Mouse (Mus musculus): ENCODE results near the gene Arf4. TPM values are rescaled to one million over a fixed set of nuclear protein-coding genes. Genes with fewer than 3 reads are reported as not detected.
"Not testable (repeated sequence)": the region's sequence is repeated elsewhere in the genome, so short reads cannot be mapped to it uniquely, and the experiment has no call there.

The Arf4 gene
- polyA plus RNA-seq, 1 experiment: 203 TPM

DNA sequence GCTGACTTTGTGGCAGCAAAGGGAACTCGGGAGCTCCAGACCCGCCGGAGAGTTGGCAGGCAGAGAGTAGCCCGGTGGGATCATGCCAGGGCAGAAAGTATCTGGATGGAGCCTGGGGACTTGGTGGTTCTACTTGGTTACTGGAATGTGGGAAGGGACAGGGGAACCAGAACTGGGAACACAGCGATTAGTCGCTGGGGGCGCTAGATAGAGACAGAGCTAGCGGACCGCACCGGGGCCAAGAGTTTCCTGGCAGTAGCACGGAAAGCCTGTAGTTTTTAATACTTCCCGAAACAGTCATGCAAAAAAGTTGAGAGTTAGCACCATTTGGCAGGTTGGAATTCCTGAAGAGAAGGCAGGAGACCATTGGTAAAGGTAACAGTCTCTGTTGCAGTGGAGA, 37.5 kb downstream of the Arf4 start:
- TF ChIP-seq CTCF (IDR thresholded peaks at IDR 0.05; ENCODE audit: extremely low read depth, insufficient read length, insufficient replicate concordance, low read depth, low read length) (no peak), POLR2A (IDR thresholded peaks at IDR 0.05; ENCODE audit: low read depth, low read length) (no peak)
- no peak overlapping the region for H3K4me3 ChIP-seq (ENCODE audit: low read depth, low read length)
- WGBS: 49% methylated on average over 12 of the region's 12 CpGs

DNA sequence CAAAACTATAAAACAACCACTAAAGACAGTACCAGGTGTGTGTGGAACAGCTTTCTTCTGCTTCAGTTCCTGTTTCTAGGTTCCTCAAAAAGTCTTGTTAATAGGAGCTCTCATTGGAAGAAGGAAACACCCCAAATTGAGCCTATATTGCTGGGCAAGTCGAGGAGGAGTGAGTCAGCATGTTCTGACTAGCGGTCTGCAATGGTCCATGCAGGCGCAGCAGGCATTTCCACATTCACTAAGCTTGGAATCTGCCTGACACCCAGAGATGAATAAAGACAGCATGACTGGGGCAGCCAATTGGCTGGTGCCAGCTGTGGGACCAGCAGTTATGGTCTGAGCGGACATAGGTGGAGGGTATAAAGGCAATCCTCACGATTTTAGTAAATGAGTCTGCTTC, 37.9 kb downstream of the Arf4 start:
- 82% methylated on average over 5 of the region's 5 CpGs for WGBS

More for the DNA sequence above, 37.5 kb downstream of the Arf4 start:
- no peaks in the 10 kb centered on the region for H3K36me3 ChIP-seq (ENCODE audit: control insufficient read depth, insufficient read depth, low read length)
- no peaks in the 10 kb centered on the region for H3K4me1 ChIP-seq (ENCODE audit: control insufficient read depth, insufficient read depth, insufficient read length, low read length)
- H3K27ac ChIP-seq (ENCODE audit: insufficient read depth, low read depth, low read length): no peak overlapping the region
- H3K27me3 ChIP-seq (ENCODE audit: control insufficient read depth, insufficient read depth, low read length): no peaks in the 10 kb centered on the region

GRCm38 (mm10) chr14:26690727-26691126, 52.9 kb downstream of the Arf4 start:
- WGBS: 57% methylated on average over 2 of the region's 2 CpGs

More for the DNA sequence above, 37.9 kb downstream of the Arf4 start:
- Histone ChIP-seq H3K36me3 (ENCODE audit: control insufficient read depth, insufficient read depth, low read length) (no peaks in the 10 kb centered on the region), H3K4me1 (ENCODE audit: control insufficient read depth, insufficient read depth, insufficient read length, low read length) (no peaks in the 10 kb centered on the region), H3K27ac (ENCODE audit: insufficient read depth, low read depth, low read length) (no peak overlapping the region), H3K4me3 (ENCODE audit: low read depth, low read length) (no peak overlapping the region), H3K27me3 (ENCODE audit: control insufficient read depth, insufficient read depth, low read length) (no peaks in the 10 kb centered on the region)
- TF ChIP-seq POLR2A (IDR thresholded peaks at IDR 0.05; ENCODE audit: low read depth, low read length): no peak
- no peak for TF ChIP-seq CTCF (IDR thresholded peaks at IDR 0.05; ENCODE audit: extremely low read depth, insufficient read length, insufficient replicate concordance, low read depth, low read length)

GRCm38 (mm10) chr14:26691363-26691762, 53.5 kb downstream of the Arf4 start:
- Histone ChIP-seq H3K27ac (ENCODE audit: insufficient read depth, low read depth, low read length) (no peak overlapping the region), H3K4me1 (ENCODE audit: control insufficient read depth, insufficient read depth, insufficient read length, low read length) (no peaks in the 10 kb centered on the region), H3K36me3 (ENCODE audit: control insufficient read depth, insufficient read depth, low read length) (no peaks in the 10 kb centered on the region), H3K4me3 (ENCODE audit: low read depth, low read length) (no peak overlapping the region), H3K27me3 (ENCODE audit: control insufficient read depth, insufficient read depth, low read length) (no peaks in the 10 kb centered on the region)
- WGBS: 35% methylated on average over 2 of the region's 2 CpGs
- no peak for TF ChIP-seq CTCF (IDR thresholded peaks at IDR 0.05; ENCODE audit: extremely low read depth, insufficient read length, insufficient replicate concordance, low read depth, low read length)
- no peak for TF ChIP-seq POLR2A (IDR thresholded peaks at IDR 0.05; ENCODE audit: low read depth, low read length)

More at GRCm38 (mm10) chr14:26690727-26691126, 52.9 kb downstream of the Arf4 start:
- H3K27ac ChIP-seq (ENCODE audit: insufficient read depth, low read depth, low read length): no peak overlapping the region
- no peak overlapping the region for H3K4me3 ChIP-seq (ENCODE audit: low read depth, low read length)
- no peaks in the 10 kb centered on the region for H3K36me3 ChIP-seq (ENCODE audit: control insufficient read depth, insufficient read depth, low read length)
- no peak for TF ChIP-seq CTCF (IDR thresholded peaks at IDR 0.05; ENCODE audit: extremely low read depth, insufficient read length, insufficient replicate concordance, low read depth, low read length)
- no peak for TF ChIP-seq POLR2A (IDR thresholded peaks at IDR 0.05; ENCODE audit: low read depth, low read length)
- no peaks in the 10 kb centered on the region for H3K27me3 ChIP-seq (ENCODE audit: control insufficient read depth, insufficient read depth, low read length)
- no peaks in the 10 kb centered on the region for H3K4me1 ChIP-seq (ENCODE audit: control insufficient read depth, insufficient read depth, insufficient read length, low read length)

- no peak within 1 kb of the TSS for H3K4me3 ChIP-seq (ENCODE audit: low read depth, low read length)
- no peak for TF ChIP-seq CTCF (IDR thresholded peaks at IDR 0.05; ENCODE audit: extremely low read depth, insufficient read length, insufficient replicate concordance, low read depth, low read length)
- TF ChIP-seq POLR2A (IDR thresholded peaks at IDR 0.05; ENCODE audit: low read depth, low read length): no peak
- H3K27me3 ChIP-seq (ENCODE audit: control insufficient read depth, insufficient read depth, low read length): no peaks in the 10 kb centered on the region
- H3K36me3 ChIP-seq (ENCODE audit: control insufficient read depth, insufficient read depth, low read length): no peaks in the 10 kb centered on the region
- H3K4me1 ChIP-seq (ENCODE audit: control insufficient read depth, insufficient read depth, insufficient read length, low read length): no peaks in the 10 kb centered on the region
- WGBS: 84% methylated on average over 3 of the region's 3 CpGs
- H3K27ac ChIP-seq (ENCODE audit: insufficient read depth, low read depth, low read length): no peak within 1 kb of the TSS
These were observed 55.1 kb downstream of the Arf4 start, which contains the start of gene Dnah12 for GRCm38 (mm10) chr14:26692974-26693373. Dnah12 (plus strand) TSS chr14:26693274.

DNA sequence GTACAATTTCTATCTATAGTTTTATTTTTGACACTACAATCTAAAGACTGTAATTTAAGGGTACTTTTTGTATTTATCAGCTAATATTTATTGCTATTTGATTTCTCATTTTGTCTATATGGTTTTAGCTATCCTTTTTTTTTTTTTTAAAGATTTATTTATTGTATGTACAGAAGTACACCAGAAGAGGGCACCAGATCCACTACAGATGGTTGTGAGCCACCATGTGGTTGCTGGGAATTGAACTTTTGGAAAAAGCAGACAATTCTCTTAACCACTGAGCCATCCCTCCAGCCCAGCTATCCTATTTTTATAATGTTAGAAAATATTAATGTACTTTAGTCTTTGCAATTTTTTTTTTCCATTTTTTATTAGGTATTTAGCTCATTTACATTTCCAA, 60.0 kb downstream of the Arf4 start:
- no peak for TF ChIP-seq CTCF (IDR thresholded peaks at IDR 0.05; ENCODE audit: extremely low read depth, insufficient read length, insufficient replicate concordance, low read depth, low read length)
- no peak for TF ChIP-seq POLR2A (IDR thresholded peaks at IDR 0.05; ENCODE audit: low read depth, low read length)
- H3K27ac ChIP-seq (ENCODE audit: insufficient read depth, low read depth, low read length): no peak overlapping the region
- H3K27me3 ChIP-seq (ENCODE audit: control insufficient read depth, insufficient read depth, low read length): no peaks in the 10 kb centered on the region
- H3K4me3 ChIP-seq (ENCODE audit: low read depth, low read length): no peak overlapping the region
- H3K36me3 ChIP-seq (ENCODE audit: control insufficient read depth, insufficient read depth, low read length): no peaks in the 10 kb centered on the region
- no peaks in the 10 kb centered on the region for H3K4me1 ChIP-seq (ENCODE audit: control insufficient read depth, insufficient read depth, insufficient read length, low read length)

- not testable (repeated sequence) for H3K4me3 ChIP-seq (ENCODE audit: low read depth, low read length); H3K27me3 ChIP-seq (ENCODE audit: control insufficient read depth, insufficient read depth, low read length); H3K36me3 ChIP-seq (ENCODE audit: control insufficient read depth, insufficient read depth, low read length); H3K27ac ChIP-seq (ENCODE audit: insufficient read depth, low read depth, low read length); H3K4me1 ChIP-seq (ENCODE audit: control insufficient read depth, insufficient read depth, insufficient read length, low read length)
- WGBS: 86% methylated on average over 5 of the region's 5 CpGs
These were observed 67.4 kb downstream of the Arf4 start for GRCm38 (mm10) chr14:26705246-26705645.

Other genes with a start within 250 kb of the Arf4 start
- gene Slmap, start 103.1 kb upstream of the Arf4 start, polyA plus RNA-seq (2012; rRNA removed): 14.5 and 25.1 TPM in 2 replicates
- 4.8 and 8.6 TPM in 2 replicates for gene Dennd6a, start 64.2 kb upstream of the Arf4 start, polyA plus RNA-seq (2012; rRNA removed)
- 4.2 and 5.3 TPM in 2 replicates for gene Pde12, start 31.8 kb downstream of the Arf4 start, polyA plus RNA-seq (2012; rRNA removed)
- gene Dnah12, start 55.2 kb downstream of the Arf4 start, polyA plus RNA-seq (2012; rRNA removed): not detected in 2 replicates

Measured in small intestine, adult 2 months (tissue).